Mouse (Mus musculus) heart, postnatal 0 days (tissue): ENCODE data around the gene Ikzf3. TPM values are rescaled to one million over a fixed set of nuclear protein-coding genes. Genes with fewer than 3 reads are reported as not detected.
A peak's percentile ranks its signal among the peaks of the same experiment; 100 is the strongest.

Experiments used
- ATAC-seq: fragments of 200-750 bp; cut with Nextera tagmentation; 2 replicates; pipeline ENCODE4 v1.8.0; 2017; ENCODE audit warnings: low read depth, moderate number of reproducible peaks, moderate library complexity; ENCODE audit not compliant: insufficient read depth
- DNase-seq: peaks from one replicate; pipeline ENCODE4 v3.0.0-alpha.2; 2016; ENCODE audit warnings: low spot score
- H3K27ac ChIP-seq: fragments of 300-500 bp; sonication (generic); 2 replicates; pipeline ENCODE4 v1.5.1; 2014; ENCODE audit warnings: low read depth, mild to moderate bottlenecking
- H3K27me3 ChIP-seq: fragments of 300-500 bp; sonication (generic); 2 replicates; pipeline ENCODE4 v1.6.1; 2014; ENCODE audit warnings: low read length, mixed read lengths; ENCODE audit not compliant: control insufficient read depth, insufficient read depth
- H3K36me3 ChIP-seq: fragments of 300-500 bp; sonication (generic); replicated peaks from 2 replicates; pipeline ENCODE4 v1.6.1; 2014; ENCODE audit warnings: low read length, mixed read lengths; ENCODE audit not compliant: control insufficient read depth, insufficient read depth
- H3K4me1 ChIP-seq: fragments of 300-500 bp; sonication (generic); 2 replicates; pipeline ENCODE4 v1.6.1; 2014; ENCODE audit warnings: antibody characterized with exemption; ENCODE audit not compliant: control insufficient read depth, insufficient read depth
- H3K4me2 ChIP-seq: fragments of 300-500 bp; sonication (generic); 2 replicates; pipeline ENCODE4 v1.6.1; 2014; ENCODE audit warnings: low read depth, mild to moderate bottlenecking, low read length, moderate library complexity
- H3K4me3 ChIP-seq: fragments of 300-500 bp; sonication (generic); 2 replicates; pipeline ENCODE4 v1.5.1; 2014; ENCODE audit warnings: low read depth, low read length
- H3K9ac ChIP-seq: fragments of 300-500 bp; sonication (generic); replicated peaks from 2 replicates; pipeline ENCODE4 v1.6.1; 2014; ENCODE audit warnings: low read depth, low read length, mixed read lengths
- H3K9me3 ChIP-seq: fragments of 300-500 bp; sonication (generic); replicated peaks from 2 replicates; pipeline ENCODE4 v1.6.1; 2016; ENCODE audit warnings: low read length; ENCODE audit not compliant: control insufficient read depth
- CTCF ChIP-seq: IDR thresholded peaks from 2 replicates; pipeline ENCODE4 v1.5.1; 2016; ENCODE audit warnings: antibody characterized with exemption, control low read depth, low read depth
- EP300 ChIP-seq: IDR thresholded peaks from 2 replicates; pipeline ENCODE4 v1.6.1; 2016; ENCODE audit warnings: antibody characterized with exemption, low read depth
- WGBS: fragments of 180-500 bp; shearing (Covaris S2); extraction: QIAGEN DNeasy Blood & Tissue Kit; methylation state at CpG from one replicate; pipeline ENCODE4 v1.1.7; 2014; 5-methylcytosine and 5-hydroxymethylcytosine counted together
- polyA plus RNA-seq: library from polyadenylated mRNA; unstranded; fragments of >200 nt; fragmentation: Nextera tagmentation; extraction: Ambion mirVana; gene quantifications from 2 replicates; pipeline ENCODE4 v1.2.1, GENCODE M21; 2015
- total RNA-seq: library from RNA; depleted of rRNA; stranded (reverse); fragments of >200 nt; gene quantifications from 2 replicates; pipeline ENCODE4 v1.2.3, GENCODE M21; 2014; ENCODE audit warnings: low replicate concordance

Gene Ikzf3
- total and polyA plus RNA-seq, 2 experiments from 2014 or later: 0.15 TPM; not detected in 1

DNA sequence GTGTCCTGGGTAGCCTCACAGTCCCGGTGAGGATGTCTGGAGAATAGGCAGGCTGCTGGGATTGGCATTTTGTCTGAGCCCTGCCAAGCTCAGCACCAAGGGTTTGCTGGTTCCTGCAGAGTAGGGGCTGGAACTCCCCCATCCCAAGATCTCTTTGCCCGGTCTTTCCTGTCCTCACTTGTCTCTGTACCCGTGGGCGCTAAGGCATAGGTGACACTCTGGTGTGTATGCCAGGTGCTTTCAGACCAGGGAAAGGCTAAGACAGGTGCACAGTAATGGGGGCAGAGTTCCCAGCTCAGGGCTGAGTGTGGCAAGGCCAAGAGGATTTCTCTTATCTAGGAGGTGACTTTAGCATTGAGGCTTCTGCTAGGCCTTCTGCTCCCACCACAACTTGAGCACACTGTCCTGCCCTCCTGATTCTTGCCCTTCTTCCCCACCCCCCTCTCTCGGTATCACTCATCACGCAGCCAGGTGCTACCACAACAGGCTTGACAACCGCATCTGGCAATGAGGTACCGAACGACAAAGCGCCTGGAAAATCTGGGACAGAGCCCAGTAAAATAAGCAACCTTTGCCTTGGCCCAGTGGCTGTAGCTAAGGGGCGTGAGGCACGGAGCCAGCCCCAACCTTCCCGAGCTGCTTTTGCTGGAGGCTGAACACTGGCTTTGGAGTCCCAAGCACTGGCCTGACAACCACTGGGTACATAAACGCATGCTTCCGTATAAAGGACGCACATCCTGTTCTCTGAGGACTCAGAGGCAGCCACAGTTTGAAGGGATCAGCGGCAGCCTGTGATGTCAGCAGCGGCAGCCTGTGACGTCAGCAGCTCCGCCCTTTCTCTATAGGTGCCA, 95.7 kb downstream of the Ikzf3 start:
- Histone ChIP-seq H3K27me3 (peaks cover 19% of the 10 kb centered on the region), H3K36me3 (no peaks in the 10 kb centered on the region), H3K4me1 (peaks cover 6% of the 10 kb centered on the region; the same call in 1 of the 2 replicates), H3K27ac (no peak overlapping the region), H3K9ac (no peak overlapping the region), H3K9me3 (no peaks in the 10 kb centered on the region), H3K4me2 (no peak overlapping the region), H3K4me3 (no peak overlapping the region)
- 61% methylated on average over 20 of the region's 20 CpGs for WGBS
- TF ChIP-seq CTCF: no peak
- TF ChIP-seq EP300: no peak
- ATAC-seq (no peak), DNase-seq (no peak)

DNA sequence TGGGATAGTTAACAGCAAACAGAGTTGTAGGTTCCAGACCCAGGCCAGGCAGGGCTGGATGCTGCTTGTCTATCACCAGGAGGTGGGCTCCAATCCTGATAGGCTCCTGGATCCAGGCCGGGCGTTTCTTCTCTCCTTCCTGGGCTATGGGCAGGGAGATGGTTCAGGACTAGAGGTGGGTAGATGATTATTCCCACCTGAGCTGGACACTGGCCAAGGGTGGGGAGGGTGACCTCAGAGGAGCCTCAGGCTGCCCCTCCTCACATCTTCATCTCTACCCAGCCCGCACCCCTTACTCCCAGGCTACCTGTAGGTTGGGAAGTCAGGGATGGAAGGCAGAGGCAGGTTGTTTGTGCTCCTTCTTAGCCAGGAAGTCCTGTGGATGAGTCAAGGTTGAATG, 96.4 kb downstream of the Ikzf3 start:
- no peak for ATAC-seq
- Histone ChIP-seq H3K4me2 (no peak overlapping the region), H3K9me3 (no peaks in the 10 kb centered on the region), H3K9ac (no peak overlapping the region), H3K4me3 (no peak overlapping the region), H3K27me3 (peaks cover 15% of the 10 kb centered on the region), H3K36me3 (no peaks in the 10 kb centered on the region), H3K4me1 (peaks cover 6% of the 10 kb centered on the region; the same call in 1 of the 2 replicates), H3K27ac (no peak overlapping the region)
- 77% methylated on average over 3 of the region's 3 CpGs for WGBS
- no peak for TF ChIP-seq EP300
- no peak for TF ChIP-seq CTCF
- no peak for DNase-seq

DNA sequence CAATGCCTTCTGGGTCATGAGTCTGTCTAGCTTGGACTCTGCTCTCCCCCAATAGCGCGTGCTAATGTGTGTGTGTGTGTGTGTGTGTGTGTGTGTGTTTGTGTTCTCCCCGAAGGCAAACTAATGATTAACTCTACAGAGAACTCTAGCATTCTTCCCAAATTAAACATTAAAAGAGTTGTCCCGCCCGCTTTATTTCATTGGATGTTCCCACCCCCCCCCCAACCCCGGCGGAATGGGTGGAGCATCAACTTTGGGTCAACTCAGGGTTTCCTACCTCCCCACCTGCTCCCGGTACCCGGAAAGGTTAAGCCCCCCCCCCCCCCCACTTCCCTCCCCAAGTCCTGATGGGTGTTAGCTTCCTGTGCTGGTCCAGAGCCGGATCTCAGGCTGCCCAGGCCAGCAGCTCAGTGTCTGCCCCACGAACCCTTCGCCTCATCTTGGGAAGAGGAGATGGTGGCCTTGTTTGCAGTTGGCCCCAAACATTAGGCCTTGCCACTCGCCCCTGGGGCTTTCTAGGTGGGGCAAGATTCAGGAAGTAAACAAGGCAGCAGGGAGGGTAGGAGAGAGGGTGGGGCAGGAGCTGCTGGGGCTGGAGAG, 97.5 kb downstream of the Ikzf3 start:
- ATAC-seq (no peak), DNase-seq (no peak)
- Histone ChIP-seq H3K27ac (no peak overlapping the region), H3K36me3 (no peaks in the 10 kb centered on the region), H3K4me3 (no peak overlapping the region), H3K4me2 (no peak overlapping the region), H3K27me3 (peaks cover 15% of the 10 kb centered on the region), H3K4me1 (peaks cover 6% of the 10 kb centered on the region; the same call in 1 of the 2 replicates), H3K9me3 (no peaks in the 10 kb centered on the region), H3K9ac (no peak overlapping the region)
- 57% methylated on average over 11 of the region's 13 CpGs for WGBS
- no peak for TF ChIP-seq EP300
- no peak for TF ChIP-seq CTCF

DNA sequence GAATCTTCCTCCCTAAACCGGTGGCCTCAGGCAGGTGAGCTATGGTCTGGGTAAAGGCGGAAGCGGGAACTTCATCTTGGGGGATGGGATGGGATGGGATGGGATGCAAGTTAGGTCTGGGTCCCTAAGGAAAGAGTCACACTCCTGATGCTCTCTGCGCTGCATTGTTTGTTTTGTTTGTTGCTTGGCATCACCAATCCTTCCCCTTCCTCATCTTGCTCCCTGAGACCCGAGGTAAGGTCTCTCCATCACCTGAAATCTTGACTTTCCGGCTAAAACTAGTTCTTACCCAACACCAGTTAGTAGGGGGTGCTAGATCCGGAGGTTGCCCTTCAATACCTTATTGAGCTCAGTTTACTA, 98.4 kb downstream of the Ikzf3 start:
- Histone ChIP-seq H3K4me3 (no peak overlapping the region), H3K9ac (no peak overlapping the region), H3K27me3 (peaks cover 15% of the 10 kb centered on the region), H3K4me2 (peak overlapping the region; percentile 49), H3K9me3 (no peaks in the 10 kb centered on the region), H3K4me1 (peaks cover 6% of the 10 kb centered on the region; the same call in 1 of the 2 replicates), H3K36me3 (no peaks in the 10 kb centered on the region), H3K27ac (no peak overlapping the region)
- TF ChIP-seq EP300 (no peak), CTCF (no peak)
- DNase-seq (no peak), ATAC-seq (no peak)
- WGBS: 28% methylated on average over 7 of the region's 7 CpGs

DNA sequence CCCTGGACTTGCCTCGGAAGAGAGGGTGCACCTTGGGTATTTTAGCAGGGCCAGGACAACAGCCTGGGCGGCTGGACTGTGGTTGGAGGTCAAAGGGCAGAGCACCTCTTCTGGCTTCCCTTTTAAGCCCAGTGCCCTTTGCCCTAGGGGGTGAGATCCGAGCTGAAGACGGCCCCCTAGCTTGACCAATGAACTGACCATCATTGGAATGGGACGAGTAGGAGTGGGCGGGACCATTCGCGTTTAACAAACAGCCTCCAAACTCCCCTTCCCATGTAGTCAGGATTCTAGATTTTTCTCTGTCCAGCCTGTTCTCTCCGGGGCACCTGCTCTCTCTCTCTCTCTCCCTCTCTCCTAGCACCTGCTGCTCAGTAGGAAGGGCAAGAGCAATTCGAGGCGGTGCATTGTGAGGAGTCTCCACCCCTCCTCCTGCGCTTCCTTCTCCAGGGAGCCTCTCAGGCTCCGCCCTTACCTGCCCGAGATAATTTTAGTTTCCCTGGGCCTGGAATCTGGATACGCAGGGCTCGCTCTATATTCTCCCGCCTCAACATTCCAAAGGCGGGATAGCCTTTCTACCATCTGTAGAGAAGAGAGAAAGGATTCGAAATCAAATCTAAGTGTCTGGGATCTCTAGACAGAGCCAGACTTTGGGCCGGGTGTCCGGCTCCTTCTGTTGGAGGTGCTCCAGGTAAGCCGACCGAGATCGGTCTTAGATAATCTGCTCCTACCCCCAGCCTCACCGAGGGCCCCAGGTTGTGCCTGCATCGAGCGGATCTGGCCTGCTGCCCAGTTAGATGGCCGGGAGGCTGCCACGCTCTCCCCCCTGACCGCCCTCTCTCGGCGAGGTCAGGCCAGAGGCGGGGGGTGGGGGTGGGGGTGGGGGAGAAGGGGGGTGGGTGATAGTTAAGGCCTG, 99.0 kb downstream of the Ikzf3 start:
- peak overlapping the region; percentile 49 for H3K4me2 ChIP-seq
- no peak for TF ChIP-seq EP300
- TF ChIP-seq CTCF: no peak
- no peak for DNase-seq
- no peak overlapping the region for H3K27ac ChIP-seq
- no peak for ATAC-seq
- no peak overlapping the region for H3K9ac ChIP-seq
- no peaks in the 10 kb centered on the region for H3K9me3 ChIP-seq
- H3K36me3 ChIP-seq: no peaks in the 10 kb centered on the region
- 6% methylated on average over 31 of the region's 33 CpGs for WGBS
- 0 out of 2 replicates have a peak overlapping the region, but pooled peaks have one; percentile 10 for H3K4me3 ChIP-seq
- peaks cover 15% of the 10 kb centered on the region for H3K27me3 ChIP-seq
- peaks cover 6% of the 10 kb centered on the region; the same call in 1 of the 2 replicates for H3K4me1 ChIP-seq
